Mouse (Mus musculus) stomach, postnatal 0 days (tissue): ENCODE data around the gene Heatr6. TPM values are rescaled to one million over a fixed set of nuclear protein-coding genes. Genes with fewer than 3 reads are reported as not detected.

Source experiments
- ATAC-seq: fragments of 200-750 bp; cut with Nextera tagmentation; 2 replicates; pipeline ENCODE4 v1.8.0; 2017; ENCODE audit not compliant: low FRiP score, low TSS enrichment
- DNase-seq: peaks from one replicate; pipeline ENCODE4 v3.0.0-alpha.2; 2016; ENCODE audit warnings: low spot score
- H3K27ac ChIP-seq: fragments of 300-500 bp; sonication (generic); replicated peaks from 2 replicates; pipeline ENCODE4 v1.5.1; 2014; ENCODE audit warnings: mild to moderate bottlenecking, control low read depth
- H3K27me3 ChIP-seq: fragments of 300-500 bp; sonication (generic); 2 replicates; pipeline ENCODE4 v1.6.1; 2014; ENCODE audit warnings: low read length; ENCODE audit not compliant: control insufficient read depth, insufficient read depth
- H3K36me3 ChIP-seq: fragments of 300-500 bp; sonication (generic); 2 replicates; pipeline ENCODE4 v1.6.1; 2014; ENCODE audit warnings: low read length, mixed read lengths; ENCODE audit not compliant: control insufficient read depth, insufficient read depth
- H3K4me1 ChIP-seq: fragments of 300-500 bp; sonication (generic); replicated peaks from 2 replicates; pipeline ENCODE4 v1.6.1; 2014; ENCODE audit warnings: antibody characterized with exemption; ENCODE audit not compliant: control insufficient read depth, insufficient read depth
- H3K4me2 ChIP-seq: fragments of 300-500 bp; sonication (generic); replicated peaks from 2 replicates; pipeline ENCODE4 v1.6.1; 2014; ENCODE audit warnings: low read depth, mild to moderate bottlenecking, control low read depth, moderate library complexity
- H3K4me3 ChIP-seq: fragments of 300-500 bp; sonication (generic); 2 replicates; pipeline ENCODE4 v1.5.1; 2014; ENCODE audit warnings: low read depth, low read length, control low read depth
- H3K9ac ChIP-seq: fragments of 300-500 bp; sonication (generic); 2 replicates; pipeline ENCODE4 v1.6.1; 2014; ENCODE audit warnings: mild to moderate bottlenecking, low read length, control low read depth, mixed read lengths
- H3K9me3 ChIP-seq: fragments of 300-500 bp; sonication (generic); 2 replicates; pipeline ENCODE4 v1.6.1; 2016; ENCODE audit warnings: low read length; ENCODE audit not compliant: control insufficient read depth
- CTCF ChIP-seq: IDR thresholded peaks from 2 replicates; pipeline ENCODE4 v1.5.1; 2016; ENCODE audit warnings: antibody characterized with exemption, low read depth, mild to moderate bottlenecking, moderate library complexity
- EP300 ChIP-seq: optimal IDR thresholded peaks from 2 replicates; pipeline ENCODE3; 2016; ENCODE audit warnings: antibody characterized with exemption
- WGBS: fragments of 180-500 bp; shearing (Covaris S2); extraction: QIAGEN DNeasy Blood & Tissue Kit; methylation state at CpG from one replicate; pipeline ENCODE4 v1.1.7; 2014; 5-methylcytosine and 5-hydroxymethylcytosine counted together
- polyA plus RNA-seq: library from polyadenylated mRNA; unstranded; fragments of >200 nt; fragmentation: Nextera tagmentation; extraction: Ambion mirVana; gene quantifications from 2 replicates; pipeline ENCODE4 v1.2.1, GENCODE M21; 2015

The Heatr6 gene
- polyA plus RNA-seq, 1 experiment from 2014 or later: 9.2 TPM

- no peak overlapping the region for H3K4me3 ChIP-seq
- no peaks in the 10 kb centered on the region for H3K36me3 ChIP-seq
- ATAC-seq (no peak), DNase-seq (no peak)
- TF ChIP-seq EP300 (no peak), CTCF (no peak)
- no peaks in the 10 kb centered on the region for H3K27me3 ChIP-seq
- WGBS: 72% methylated on average over 6 of the region's 6 CpGs
- H3K4me2 ChIP-seq: no peak overlapping the region
- H3K4me1 ChIP-seq: no peaks in the 10 kb centered on the region
- no peak overlapping the region for H3K27ac ChIP-seq
- no peak overlapping the region for H3K9ac ChIP-seq
- H3K9me3 ChIP-seq: no peaks in the 10 kb centered on the region
Measured at GRCm38 (mm10) chr11:83717042-83717665, 36.3 kb upstream of the Heatr6 start.

- H3K4me1 ChIP-seq: no peaks in the 10 kb centered on the region
- DNase-seq (no peak), ATAC-seq (no peak)
- H3K27ac ChIP-seq: no peak overlapping the region
- no peak for TF ChIP-seq EP300
- no peak for TF ChIP-seq CTCF
- no peak overlapping the region for H3K9ac ChIP-seq
- H3K9me3 ChIP-seq: no peaks in the 10 kb centered on the region
- no peaks in the 10 kb centered on the region for H3K27me3 ChIP-seq
- H3K4me3 ChIP-seq: no peak overlapping the region
- no peak overlapping the region for H3K4me2 ChIP-seq
- H3K36me3 ChIP-seq: no peaks in the 10 kb centered on the region
Measured at GRCm38 (mm10) chr11:83720766-83721165, 32.7 kb upstream of the Heatr6 start.

- WGBS: 50% methylated on average over 3 of the region's 3 CpGs
- Histone ChIP-seq H3K4me1 (no peaks in the 10 kb centered on the region), H3K4me3 (no peak overlapping the region), H3K9ac (no peak overlapping the region), H3K9me3 (no peaks in the 10 kb centered on the region), H3K36me3 (no peaks in the 10 kb centered on the region), H3K4me2 (no peak overlapping the region), H3K27me3 (no peaks in the 10 kb centered on the region), H3K27ac (no peak overlapping the region)
- DNase-seq (no peak), ATAC-seq (no peak)
- TF ChIP-seq CTCF: peak; percentile 68
- no peak for TF ChIP-seq EP300
Measured at GRCm38 (mm10) chr11:83728757-83729432, 24.6 kb upstream of the Heatr6 start.

- ATAC-seq: no peak
- WGBS: 79% methylated on average over 1 of the region's 1 CpGs
Measured at GRCm38 (mm10) chr11:83731116-83731515, 22.4 kb upstream of the Heatr6 start.

GRCm38 (mm10) chr11:83733071-83733640 is 20.3 kb upstream of the Heatr6 start:
- TF ChIP-seq EP300 (no peak), CTCF (peak; percentile 10; the same call in 1 of the 2 replicates)
- no peak overlapping the region for H3K27ac ChIP-seq
- H3K9ac ChIP-seq: no peak overlapping the region
- H3K27me3 ChIP-seq: no peaks in the 10 kb centered on the region
- H3K36me3 ChIP-seq: no peaks in the 10 kb centered on the region
- 74% methylated on average over 5 of the region's 5 CpGs for WGBS
- ATAC-seq (no peak), DNase-seq (no peak)
- no peaks in the 10 kb centered on the region for H3K9me3 ChIP-seq
- no peaks in the 10 kb centered on the region for H3K4me1 ChIP-seq
- H3K4me2 ChIP-seq: no peak overlapping the region
- no peak overlapping the region for H3K4me3 ChIP-seq

More at GRCm38 (mm10) chr11:83731116-83731515, 22.4 kb upstream of the Heatr6 start:
- TF ChIP-seq CTCF: no peak
- no peak for TF ChIP-seq EP300
- Histone ChIP-seq H3K4me1 (no peaks in the 10 kb centered on the region), H3K36me3 (no peaks in the 10 kb centered on the region), H3K9ac (no peak overlapping the region), H3K27me3 (no peaks in the 10 kb centered on the region), H3K4me3 (no peak overlapping the region), H3K9me3 (no peaks in the 10 kb centered on the region), H3K4me2 (no peak overlapping the region), H3K27ac (no peak overlapping the region)
- DNase-seq: no peak

DNA sequence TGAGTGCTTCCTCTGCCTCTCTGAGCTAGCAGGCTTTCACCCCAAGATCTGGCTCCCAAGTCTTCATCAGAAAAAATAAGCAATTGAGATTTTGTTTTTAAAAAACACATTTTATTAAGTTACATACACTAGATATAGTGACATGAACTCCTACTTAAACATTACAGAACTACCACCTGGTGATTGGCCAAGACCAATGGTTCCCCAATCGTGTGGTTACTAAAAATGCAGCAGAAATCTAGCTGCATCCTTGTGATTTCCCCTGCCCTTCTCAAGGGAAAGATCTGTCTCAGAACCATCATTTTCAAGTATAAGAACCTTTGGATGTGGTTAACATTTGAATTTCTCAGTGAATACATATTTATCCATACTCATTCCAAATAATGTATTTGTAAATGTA is 19.3 kb upstream of the Heatr6 start:
- no peaks in the 10 kb centered on the region for H3K27me3 ChIP-seq
- 86% methylated on average over 1 of the region's 1 CpGs for WGBS
- no peak overlapping the region for H3K4me3 ChIP-seq
- no peak for DNase-seq
- no peaks in the 10 kb centered on the region for H3K36me3 ChIP-seq
- H3K9ac ChIP-seq: no peak overlapping the region
- TF ChIP-seq CTCF: no peak
- TF ChIP-seq EP300: no peak
- ATAC-seq: no peak
- H3K4me1 ChIP-seq: no peaks in the 10 kb centered on the region
- H3K4me2 ChIP-seq: no peak overlapping the region
- H3K27ac ChIP-seq: no peak overlapping the region
- H3K9me3 ChIP-seq: no peaks in the 10 kb centered on the region
